Mouse (Mus musculus): Measurements from ENCODE around the gene Spo11. TPM values are rescaled to one million over a fixed set of nuclear protein-coding genes. Genes with fewer than 3 reads are reported as not detected.

Gene Spo11
- polyA plus RNA-seq, 1 experiment from 2014 or later = 0.31 TPM

DNA sequence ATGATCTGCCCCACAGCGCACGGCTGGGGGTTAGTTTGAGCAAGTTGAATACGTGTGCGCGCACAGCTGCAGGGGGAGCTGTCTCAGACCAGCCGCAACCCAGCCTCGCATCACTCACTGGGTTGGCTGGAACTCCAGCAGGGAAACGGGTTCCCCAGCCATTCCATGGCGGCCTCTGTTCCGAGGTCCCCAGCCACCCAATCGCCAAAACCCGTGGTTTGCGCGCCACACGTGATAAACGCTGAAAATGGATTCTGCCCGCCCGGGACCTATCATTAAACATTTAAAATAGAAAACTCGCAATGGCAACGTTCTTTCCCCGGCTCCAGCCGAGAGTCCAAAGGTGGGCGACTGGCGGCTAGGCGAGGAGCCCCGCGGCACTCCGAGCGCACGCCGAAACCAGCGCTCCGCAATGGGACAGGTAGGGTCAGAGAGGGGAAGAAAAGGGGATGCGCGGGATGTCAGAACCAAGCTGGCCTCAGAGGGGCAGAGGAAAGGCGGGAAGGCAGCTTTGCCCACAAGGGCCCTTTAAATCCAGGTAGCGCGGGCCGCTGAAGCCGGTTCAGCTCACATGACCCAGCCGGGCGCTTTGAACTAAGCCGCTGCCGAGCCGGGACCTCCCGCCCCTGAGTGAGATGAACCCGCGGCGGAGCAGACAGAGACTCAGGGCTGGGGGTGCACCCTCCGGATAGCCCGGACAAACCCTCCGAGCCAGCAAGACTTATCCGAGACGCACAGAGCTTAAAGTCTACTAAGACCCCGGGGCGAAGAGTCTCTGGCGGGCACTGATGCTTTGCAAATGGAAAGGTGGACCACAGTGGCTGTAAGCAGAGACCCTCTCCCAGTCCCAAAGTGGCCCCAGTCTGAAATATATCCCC is 38.5 kb upstream of the Spo11 start:
- H3K9me3 ChIP-seq = no peaks in the 10 kb centered on the region
- H3K9ac ChIP-seq = peak overlapping the region; percentile 62
- peak overlapping the region; percentile 99 for H3K4me2 ChIP-seq
- peak overlapping the region; percentile 85 for H3K27ac ChIP-seq
- H3K4me1 ChIP-seq = peaks cover 46% of the 10 kb centered on the region
- peak; percentile 64; the same call in 1 of the 2 replicates for ATAC-seq (ENCODE audit: insufficient read depth, low FRiP score, low read depth)
- H3K27me3 ChIP-seq (replicated peaks) = no peaks in the 10 kb centered on the region; the same call in 1 of the 2 replicates
- no peaks in the 10 kb centered on the region for H3K36me3 ChIP-seq
- 1% methylated on average over 57 of the region's 57 CpGs for WGBS
- H3K4me3 ChIP-seq (replicated peaks) = peak overlapping the region; percentile 65

DNA sequence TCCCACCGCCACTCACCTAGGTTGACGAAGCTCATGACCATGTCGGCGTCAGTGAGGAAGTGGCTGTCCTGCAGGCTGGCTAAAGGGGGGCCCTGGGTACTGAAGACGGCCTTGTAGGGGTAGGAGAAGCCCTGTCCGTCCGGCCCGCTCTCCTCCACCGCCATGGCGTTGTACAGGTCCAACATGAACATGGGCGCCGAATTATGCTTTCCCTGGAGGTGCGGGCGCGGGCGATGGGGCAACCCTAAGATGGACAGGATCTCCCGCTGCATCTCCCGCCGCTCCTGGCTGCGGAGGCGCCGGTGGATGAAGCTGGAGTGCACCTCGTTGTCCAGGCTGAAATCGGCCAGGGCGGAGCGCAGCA is 37.9 kb upstream of the Spo11 start:
- ATAC-seq (ENCODE audit: insufficient read depth, low FRiP score, low read depth) = peak; percentile 6; the same call in 1 of the 2 replicates
- H3K9me3 ChIP-seq = no peaks in the 10 kb centered on the region
- peak overlapping the region; percentile 62 for H3K9ac ChIP-seq
- H3K4me2 ChIP-seq = peak overlapping the region; percentile 99
- H3K4me1 ChIP-seq = peaks cover 40% of the 10 kb centered on the region
- peak overlapping the region; percentile 85 for H3K27ac ChIP-seq
- no peaks in the 10 kb centered on the region; the same call in 1 of the 2 replicates for H3K27me3 ChIP-seq (replicated peaks)
- under 1% methylated on average over 26 of the region's 26 CpGs for WGBS
- no peaks in the 10 kb centered on the region for H3K36me3 ChIP-seq
- peak overlapping the region; percentile 65 for H3K4me3 ChIP-seq (replicated peaks)

DNA sequence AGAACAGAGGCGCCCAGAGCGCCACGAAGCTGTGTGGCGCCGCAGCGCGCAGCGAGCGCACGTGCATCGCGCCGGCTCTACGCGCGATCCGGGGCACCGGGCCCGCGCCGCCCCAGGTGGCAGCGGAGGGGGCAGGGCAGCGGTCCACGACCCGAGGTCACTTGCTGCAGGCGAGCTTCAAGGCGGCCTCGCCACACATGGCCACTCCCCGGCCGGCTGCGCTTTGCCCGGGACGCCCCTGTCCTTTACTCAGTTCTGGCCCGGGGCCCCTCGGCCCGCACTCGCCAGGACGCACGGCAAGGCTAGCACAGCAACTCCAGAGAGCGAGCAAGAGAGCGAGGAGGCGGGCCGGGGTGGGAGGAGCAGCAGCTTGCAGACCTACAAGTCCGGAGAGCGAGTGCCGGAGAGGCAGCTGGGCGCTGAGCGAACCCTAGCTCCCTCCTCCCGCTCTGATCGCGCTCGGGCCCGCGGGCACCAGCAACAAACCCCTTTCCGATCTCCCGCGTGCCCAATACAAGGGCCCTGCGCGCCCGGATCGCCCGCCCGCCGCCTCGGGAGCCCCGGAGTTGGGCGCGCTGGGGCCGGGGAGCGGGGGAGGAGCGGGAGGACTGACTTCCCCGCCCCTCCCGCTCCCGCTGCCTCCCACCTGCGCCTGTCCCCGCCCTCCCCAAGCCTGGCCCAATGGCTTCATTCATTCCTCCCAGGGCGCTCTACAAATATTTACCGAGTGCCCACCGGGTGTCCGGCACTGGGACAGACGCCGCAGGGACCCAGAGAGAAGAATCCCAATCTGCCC is 37.3 kb upstream of the Spo11 start, which contains the start of gene Bmp7:
Gene Bmp7, minus strand, starts transcription at position 319 of the 796 bp plus-strand sequence.
- peak; percentile 75 for ATAC-seq (ENCODE audit: insufficient read depth, low FRiP score, low read depth)
- H3K4me2 ChIP-seq = peak within 1 kb of the TSS; percentile 99
- peak within 1 kb of the TSS; percentile 85 for H3K27ac ChIP-seq
- peak within 1 kb of the TSS; percentile 65 for H3K4me3 ChIP-seq (replicated peaks)
- H3K9ac ChIP-seq = peak within 1 kb of the TSS; percentile 62
- peaks cover 34% of the 10 kb centered on the region for H3K4me1 ChIP-seq
- under 1% methylated on average over 80 of the region's 82 CpGs for WGBS
- no peaks in the 10 kb centered on the region for H3K36me3 ChIP-seq
- no peaks in the 10 kb centered on the region; the same call in 1 of the 2 replicates for H3K27me3 ChIP-seq (replicated peaks)
- no peaks in the 10 kb centered on the region for H3K9me3 ChIP-seq

- Histone ChIP-seq H3K36me3 (no peaks in the 10 kb centered on the region), H3K27me3 (replicated peaks) (no peaks in the 10 kb centered on the region; the same call in 1 of the 2 replicates), H3K9me3 (no peaks in the 10 kb centered on the region), H3K27ac (peak overlapping the region; percentile 85; the same call in 1 of the 2 replicates), H3K4me1 (peaks cover 28% of the 10 kb centered on the region), H3K4me3 (replicated peaks) (peak overlapping the region; percentile 65), H3K4me2 (peak overlapping the region; percentile 99), H3K9ac (no peak overlapping the region; the same call in 1 of the 2 replicates)
- ATAC-seq (ENCODE audit: insufficient read depth, low FRiP score, low read depth) = no peak
- WGBS = 2% methylated on average over 13 of the region's 13 CpGs
These were observed 36.7 kb upstream of the Spo11 start for GRCm38 (mm10) chr2:172940799-172941163.

DNA sequence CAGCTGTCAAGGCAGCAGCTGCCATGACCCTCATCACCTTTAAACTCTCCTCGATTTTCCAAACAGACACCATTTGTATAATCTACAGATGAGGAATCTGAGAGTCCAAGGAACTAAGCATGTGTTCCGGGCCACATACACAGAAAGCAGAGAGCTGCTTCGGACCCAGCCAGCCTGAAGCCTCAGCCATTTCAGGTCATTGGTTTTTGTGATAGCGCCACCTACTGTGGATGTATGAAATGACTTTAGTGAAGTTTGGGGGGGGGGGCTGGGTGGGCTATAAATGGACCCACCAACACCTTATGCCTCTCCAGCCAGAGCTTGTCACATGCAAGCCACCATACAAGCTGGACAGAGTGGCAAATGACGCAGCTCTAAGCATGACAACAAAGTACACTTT is 28.4 kb upstream of the Spo11 start:
- Histone ChIP-seq H3K4me2 (no peak overlapping the region), H3K27ac (no peak overlapping the region), H3K27me3 (replicated peaks) (no peaks in the 10 kb centered on the region), H3K9me3 (no peaks in the 10 kb centered on the region), H3K4me3 (replicated peaks) (no peak overlapping the region), H3K36me3 (no peaks in the 10 kb centered on the region), H3K9ac (no peak overlapping the region), H3K4me1 (no peaks in the 10 kb centered on the region)
- ATAC-seq (ENCODE audit: insufficient read depth, low FRiP score, low read depth) = no peak
- WGBS = 34% methylated on average over 5 of the region's 5 CpGs

DNA sequence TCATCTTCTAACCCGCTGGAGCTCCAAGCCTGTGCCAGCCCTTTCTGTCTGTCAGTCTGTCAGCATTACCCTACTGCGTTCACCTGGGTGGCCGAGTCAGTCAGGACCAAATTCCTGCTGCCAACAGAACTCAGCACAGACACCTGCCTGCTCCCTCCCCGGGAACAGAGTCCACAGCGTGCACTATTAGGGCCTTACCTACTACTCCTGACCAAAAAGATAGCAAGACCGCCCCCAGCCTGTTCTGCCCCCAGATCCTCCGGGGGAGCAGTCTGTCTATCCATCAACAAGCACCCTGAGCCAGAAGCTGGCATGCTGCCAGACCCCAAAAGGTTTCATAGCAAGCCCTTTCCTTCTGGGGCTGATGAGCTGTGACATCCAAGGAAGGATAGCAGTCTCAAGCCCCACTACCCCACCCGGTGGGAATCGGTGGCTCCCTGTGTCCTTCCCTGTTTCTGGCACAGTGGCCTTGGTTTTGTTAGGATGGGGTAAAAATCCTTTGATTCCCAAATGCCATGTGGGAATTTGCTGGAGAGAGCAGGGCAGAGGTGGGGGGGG is 27.3 kb upstream of the Spo11 start:
- WGBS = 67% methylated on average over 9 of the region's 9 CpGs
- Histone ChIP-seq H3K27me3 (replicated peaks) (no peaks in the 10 kb centered on the region), H3K4me3 (replicated peaks) (no peak overlapping the region), H3K4me1 (no peaks in the 10 kb centered on the region), H3K27ac (no peak overlapping the region), H3K9ac (no peak overlapping the region), H3K36me3 (no peaks in the 10 kb centered on the region), H3K4me2 (no peak overlapping the region), H3K9me3 (no peaks in the 10 kb centered on the region)
- 0 out of 2 replicates have a peak, but pooled peaks have one; percentile 28 for ATAC-seq (ENCODE audit: insufficient read depth, low FRiP score, low read depth)

DNA sequence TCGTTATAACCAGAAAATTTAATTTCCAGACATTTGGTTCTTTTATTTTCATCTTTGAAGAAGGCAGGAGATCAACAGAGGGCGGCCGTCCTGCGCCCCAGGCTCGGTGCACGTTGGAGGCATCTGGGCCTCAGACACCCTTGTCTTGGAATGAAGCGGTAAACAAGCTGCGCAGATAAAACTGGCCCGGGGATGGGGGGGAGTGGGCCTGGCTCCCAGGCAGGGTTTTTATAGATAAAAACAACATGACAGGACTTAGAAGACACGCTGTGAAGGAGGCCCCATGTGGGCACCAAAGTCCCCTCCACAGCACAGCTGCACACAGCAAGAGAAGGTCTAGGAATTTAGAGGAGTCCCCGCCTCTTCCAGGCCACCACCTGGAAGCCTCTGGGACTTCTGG is 26.8 kb upstream of the Spo11 start:
- Histone ChIP-seq H3K9me3 (no peaks in the 10 kb centered on the region), H3K27me3 (replicated peaks) (no peaks in the 10 kb centered on the region), H3K9ac (no peak overlapping the region), H3K4me2 (no peak overlapping the region), H3K27ac (no peak overlapping the region), H3K4me1 (no peaks in the 10 kb centered on the region), H3K4me3 (replicated peaks) (no peak overlapping the region), H3K36me3 (no peaks in the 10 kb centered on the region)
- no peak for ATAC-seq (ENCODE audit: insufficient read depth, low FRiP score, low read depth)
- WGBS = 27% methylated on average over 11 of the region's 11 CpGs

GRCm38 (mm10) chr2:172951976-172952375 is 25.5 kb upstream of the Spo11 start:
- Histone ChIP-seq H3K4me1 (no peaks in the 10 kb centered on the region), H3K9me3 (no peaks in the 10 kb centered on the region), H3K27me3 (replicated peaks) (no peaks in the 10 kb centered on the region), H3K4me2 (no peak overlapping the region), H3K4me3 (replicated peaks) (no peak overlapping the region), H3K36me3 (no peaks in the 10 kb centered on the region), H3K9ac (no peak overlapping the region), H3K27ac (no peak overlapping the region)
- 74% methylated on average over 2 of the region's 2 CpGs for whole genome bisulfite sequencing
- no peak for ATAC-seq (ENCODE audit: insufficient read depth, low FRiP score, low read depth)

DNA sequence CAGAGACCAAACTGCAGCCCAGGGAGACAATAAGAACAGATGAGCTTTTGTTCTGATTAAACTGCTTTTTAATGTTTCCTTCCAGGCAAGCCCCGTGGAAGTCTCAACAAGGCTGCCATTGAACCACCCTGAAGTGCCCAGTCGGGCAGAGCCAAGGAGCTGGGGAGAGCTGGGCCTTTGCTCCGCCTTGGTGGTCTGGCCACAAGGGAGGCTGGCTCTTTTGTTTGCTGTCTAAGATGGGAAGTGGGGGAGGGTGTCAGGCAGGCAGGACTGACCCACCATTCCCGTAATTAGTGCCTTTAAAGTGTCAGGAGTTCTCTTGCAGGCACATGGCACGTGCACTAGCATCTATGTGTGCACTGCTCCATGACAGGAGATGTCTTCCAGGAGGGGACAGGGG is 18.9 kb upstream of the Spo11 start:
- 29% methylated on average over 5 of the region's 5 CpGs for WGBS
- H3K36me3 ChIP-seq = no peaks in the 10 kb centered on the region
- H3K4me2 ChIP-seq = no peak overlapping the region
- 0 out of 2 replicates have a peak, but pooled peaks cover 2% of the 10 kb centered on the region for H3K4me1 ChIP-seq
- no peak overlapping the region for H3K27ac ChIP-seq
- ATAC-seq (ENCODE audit: insufficient read depth, low FRiP score, low read depth) = no peak
- no peaks in the 10 kb centered on the region for H3K27me3 ChIP-seq (replicated peaks)
- no peak overlapping the region for H3K9ac ChIP-seq
- H3K4me3 ChIP-seq (replicated peaks) = no peak overlapping the region
- no peaks in the 10 kb centered on the region for H3K9me3 ChIP-seq

- 0 out of 2 replicates have a peak, but pooled peaks have one; percentile 31 for ATAC-seq (ENCODE audit: insufficient read depth, low FRiP score, low read depth)
- 49% methylated on average over 13 of the region's 13 CpGs for WGBS
- Histone ChIP-seq H3K4me1 (0 out of 2 replicates have a peak, but pooled peaks cover 2% of the 10 kb centered on the region), H3K27me3 (replicated peaks) (no peaks in the 10 kb centered on the region), H3K27ac (no peak overlapping the region), H3K9me3 (no peaks in the 10 kb centered on the region), H3K36me3 (no peaks in the 10 kb centered on the region), H3K4me3 (replicated peaks) (no peak overlapping the region), H3K9ac (no peak overlapping the region), H3K4me2 (no peak overlapping the region)
These were observed 18.3 kb upstream of the Spo11 start for GRCm38 (mm10) chr2:172959006-172959768.

GRCm38 (mm10) chr2:172960350-172960749 is 17.1 kb upstream of the Spo11 start:
- Histone ChIP-seq H3K27ac (no peak overlapping the region), H3K4me3 (replicated peaks) (no peak overlapping the region)
- no peak for ATAC-seq (ENCODE audit: insufficient read depth, low FRiP score, low read depth)

More at GRCm38 (mm10) chr2:172960350-172960749, 17.1 kb upstream of the Spo11 start:
- Histone ChIP-seq H3K36me3 (no peaks in the 10 kb centered on the region), H3K27me3 (replicated peaks) (no peaks in the 10 kb centered on the region), H3K9ac (no peak overlapping the region), H3K4me1 (0 out of 2 replicates have a peak, but pooled peaks cover 2% of the 10 kb centered on the region), H3K9me3 (no peaks in the 10 kb centered on the region), H3K4me2 (no peak overlapping the region)
- WGBS = 82% methylated on average over 3 of the region's 3 CpGs
